Mouse (Mus musculus): ENCODE measurements at regions not wholly inside any gene's neighbourhood (a gene's known extent, or its start where the extent isn't known, plus 50 kb on each side); places are given as distances from the start of the nearest gene placed in this dataset.

GRCm38 (mm10) chr5:75471010-75471409, 103.7 kb upstream of the Kit start:
- no peak for TF ChIP-seq CTCF (IDR thresholded peaks at IDR 0.05; ENCODE audit: borderline replicate concordance, extremely low read depth, insufficient read depth, insufficient read length)
- TF ChIP-seq POLR2A (IDR thresholded peaks at IDR 0.05; ENCODE audit: borderline replicate concordance, extremely low read depth, insufficient read depth, insufficient read length, poor library complexity, severe bottlenecking), result no peak
- no peak for DNase-seq (ENCODE audit: low read depth)

GRCm38 (mm10) chr5:75472484-75472883, 102.2 kb upstream of the Kit start:
- TF ChIP-seq POLR2A (IDR thresholded peaks at IDR 0.05; ENCODE audit: borderline replicate concordance, extremely low read depth, insufficient read depth, insufficient read length, poor library complexity, severe bottlenecking) (no peak), CTCF (IDR thresholded peaks at IDR 0.05; ENCODE audit: borderline replicate concordance, extremely low read depth, insufficient read depth, insufficient read length) (no peak)
- DNase-seq (ENCODE audit: low read depth), result peak; percentile 75

- no peak for DNase-seq (ENCODE audit: low read depth)
- TF ChIP-seq CTCF (IDR thresholded peaks at IDR 0.05; ENCODE audit: borderline replicate concordance, extremely low read depth, insufficient read depth, insufficient read length), result no peak
- no peak for TF ChIP-seq POLR2A (IDR thresholded peaks at IDR 0.05; ENCODE audit: borderline replicate concordance, extremely low read depth, insufficient read depth, insufficient read length, poor library complexity, severe bottlenecking)
Measured at GRCm38 (mm10) chr5:75475414-75475813, 99.3 kb upstream of the Kit start.

GRCm38 (mm10) chr5:75478499-75478898, 96.2 kb upstream of the Kit start:
- no peak for TF ChIP-seq POLR2A (IDR thresholded peaks at IDR 0.05; ENCODE audit: borderline replicate concordance, extremely low read depth, insufficient read depth, insufficient read length, poor library complexity, severe bottlenecking)
- no peak for TF ChIP-seq CTCF (IDR thresholded peaks at IDR 0.05; ENCODE audit: borderline replicate concordance, extremely low read depth, insufficient read depth, insufficient read length)
- DNase-seq (ENCODE audit: low read depth), result no peak

- DNase-seq (ENCODE audit: low read depth), result no peak
- TF ChIP-seq CTCF (IDR thresholded peaks at IDR 0.05; ENCODE audit: borderline replicate concordance, extremely low read depth, insufficient read depth, insufficient read length) (no peak), POLR2A (IDR thresholded peaks at IDR 0.05; ENCODE audit: borderline replicate concordance, extremely low read depth, insufficient read depth, insufficient read length, poor library complexity, severe bottlenecking) (no peak)
Measured at GRCm38 (mm10) chr5:75479149-75479548, 95.6 kb upstream of the Kit start.

- DNase-seq (ENCODE audit: low read depth), result peak; percentile 52
- TF ChIP-seq POLR2A (IDR thresholded peaks at IDR 0.05; ENCODE audit: borderline replicate concordance, extremely low read depth, insufficient read depth, insufficient read length, poor library complexity, severe bottlenecking) (no peak), CTCF (IDR thresholded peaks at IDR 0.05; ENCODE audit: borderline replicate concordance, extremely low read depth, insufficient read depth, insufficient read length) (no peak)
Measured at GRCm38 (mm10) chr5:75481595-75481994, 93.1 kb upstream of the Kit start.

GRCm38 (mm10) chr5:75484330-75484729, 90.4 kb upstream of the Kit start:
- DNase-seq (ENCODE audit: low read depth), result no peak
- no peak for TF ChIP-seq POLR2A (IDR thresholded peaks at IDR 0.05; ENCODE audit: borderline replicate concordance, extremely low read depth, insufficient read depth, insufficient read length, poor library complexity, severe bottlenecking)
- no peak for TF ChIP-seq CTCF (IDR thresholded peaks at IDR 0.05; ENCODE audit: borderline replicate concordance, extremely low read depth, insufficient read depth, insufficient read length)

- TF ChIP-seq POLR2A (IDR thresholded peaks at IDR 0.05; ENCODE audit: borderline replicate concordance, extremely low read depth, insufficient read depth, insufficient read length, poor library complexity, severe bottlenecking), result no peak
- no peak for TF ChIP-seq CTCF (IDR thresholded peaks at IDR 0.05; ENCODE audit: borderline replicate concordance, extremely low read depth, insufficient read depth, insufficient read length)
- DNase-seq (ENCODE audit: low read depth), result no peak
Measured at GRCm38 (mm10) chr5:75490806-75491205, 83.9 kb upstream of the Kit start.

- no peak for TF ChIP-seq POLR2A (IDR thresholded peaks at IDR 0.05; ENCODE audit: borderline replicate concordance, extremely low read depth, insufficient read depth, insufficient read length, poor library complexity, severe bottlenecking)
- no peak for DNase-seq (ENCODE audit: low read depth)
Measured at GRCm38 (mm10) chr5:75494143-75494542, 80.6 kb upstream of the Kit start.

- no peak for TF ChIP-seq POLR2A (IDR thresholded peaks at IDR 0.05; ENCODE audit: borderline replicate concordance, extremely low read depth, insufficient read depth, insufficient read length, poor library complexity, severe bottlenecking)
- TF ChIP-seq CTCF (IDR thresholded peaks at IDR 0.05; ENCODE audit: borderline replicate concordance, extremely low read depth, insufficient read depth, insufficient read length), result no peak
- DNase-seq (ENCODE audit: low read depth), result no peak
Measured at GRCm38 (mm10) chr5:75499053-75499452, 75.7 kb upstream of the Kit start.

- TF ChIP-seq POLR2A (IDR thresholded peaks at IDR 0.05; ENCODE audit: borderline replicate concordance, extremely low read depth, insufficient read depth, insufficient read length, poor library complexity, severe bottlenecking) (no peak), CTCF (IDR thresholded peaks at IDR 0.05; ENCODE audit: borderline replicate concordance, extremely low read depth, insufficient read depth, insufficient read length) (peak; percentile 17; the same call in 1 of the 2 replicates)
- DNase-seq (ENCODE audit: low read depth), result no peak
Measured at GRCm38 (mm10) chr5:75499695-75500094, 75.0 kb upstream of the Kit start.

GRCm38 (mm10) chr5:75500654-75501416, 73.9 kb upstream of the Kit start:
- no peak for DNase-seq (ENCODE audit: low read depth)
- TF ChIP-seq POLR2A (IDR thresholded peaks at IDR 0.05; ENCODE audit: borderline replicate concordance, extremely low read depth, insufficient read depth, insufficient read length, poor library complexity, severe bottlenecking), result no peak
- TF ChIP-seq CTCF (IDR thresholded peaks at IDR 0.05; ENCODE audit: borderline replicate concordance, extremely low read depth, insufficient read depth, insufficient read length), result no peak

Data from brain, embryonic 14.5 days (tissue).